Mouse (Mus musculus): Measurements from ENCODE around the gene Grk6.

DNA sequence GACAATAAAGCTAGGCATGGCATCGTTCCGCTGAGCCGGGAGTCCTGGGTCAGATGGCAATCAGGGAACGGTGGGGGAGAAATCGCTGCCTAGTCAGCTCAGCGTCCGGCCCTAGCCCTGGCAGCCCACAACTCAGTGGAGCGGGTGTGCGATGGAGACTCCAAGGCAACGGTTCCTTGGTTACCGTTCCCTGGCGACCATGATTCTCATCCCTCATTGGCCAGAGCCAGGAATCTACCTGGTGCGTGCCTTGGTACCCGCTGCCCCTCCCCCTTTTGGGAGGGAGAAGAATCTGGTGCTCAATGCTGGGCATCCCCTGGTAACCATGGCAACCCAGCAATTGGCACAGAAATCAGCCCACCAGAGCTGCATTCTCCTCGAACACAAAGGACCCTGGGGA is 38.7 kb downstream of the Grk6 start:
- TF ChIP-seq GATA1 (IDR thresholded peaks at IDR 0.05; ENCODE audit: low read length) (no peak), TAL1 (IDR thresholded peaks at IDR 0.05; ENCODE audit: low read length) (no peak)
